Mouse (Mus musculus) urinary bladder, postnatal 10 days (tissue): ENCODE measurements around the gene Heg1.

Source experiments
- DNase-seq: peaks from one replicate; pipeline ENCODE4 v3.0.0; 2022; ENCODE audit warnings: low spot score

Gene Heg1

DNA sequence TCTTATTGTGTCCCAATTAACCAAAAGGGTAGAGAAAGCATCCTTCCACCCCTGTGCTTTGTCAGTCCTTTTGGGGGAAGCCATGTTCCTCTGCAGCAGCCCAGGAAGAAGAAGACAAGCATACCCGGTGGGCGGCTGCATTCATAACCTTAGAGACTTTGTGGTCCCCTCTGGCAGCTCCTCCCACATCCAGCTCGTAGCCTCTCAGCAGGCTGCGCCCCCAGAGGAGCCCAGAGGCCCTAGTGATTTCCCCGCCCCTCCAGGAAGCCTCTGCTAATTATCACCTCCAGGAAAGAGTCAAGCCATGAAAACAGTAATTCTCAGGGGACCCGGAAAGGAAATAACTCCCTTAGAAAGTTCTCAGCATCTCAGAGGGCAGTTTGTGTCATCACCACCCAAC is 21.1 kb downstream of the Heg1 start:
- no peak for DNase-seq

DNA sequence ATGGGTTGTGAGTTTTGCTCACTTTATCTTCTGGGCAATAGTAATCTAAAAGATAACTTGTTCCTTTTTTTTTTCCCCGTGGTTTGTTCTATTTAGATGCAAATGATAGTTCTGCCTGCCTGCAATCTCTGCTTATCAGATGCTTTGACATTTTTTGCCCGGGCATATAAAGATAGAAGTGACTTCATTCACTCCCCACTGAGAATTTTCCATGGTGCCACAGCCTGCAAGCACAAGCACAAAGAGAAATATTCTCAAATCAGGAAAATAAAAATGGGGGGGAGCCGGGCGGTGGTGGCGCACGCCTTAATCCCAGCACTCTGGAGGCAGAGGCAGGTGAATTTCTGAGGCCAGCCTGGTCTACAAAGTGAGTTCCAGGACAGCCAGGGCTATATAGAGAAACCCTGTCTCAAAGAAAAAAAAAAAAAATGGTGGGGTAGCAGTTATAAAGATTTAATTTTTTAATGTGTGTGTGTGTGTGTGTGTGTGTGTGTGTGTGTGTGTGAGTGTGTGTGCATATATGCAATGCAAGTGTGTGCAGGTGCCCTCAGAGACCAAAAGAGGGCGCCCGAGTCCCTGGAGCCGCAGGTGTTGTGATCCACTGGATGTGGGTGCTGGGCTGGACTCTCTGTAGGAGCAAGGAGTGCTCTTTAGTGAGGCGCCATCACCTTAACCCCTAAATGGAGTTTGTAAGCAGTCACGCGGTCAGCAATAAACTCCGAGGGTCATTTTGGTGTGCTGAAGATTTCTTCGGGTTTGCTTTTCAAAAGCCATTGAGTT is 22.1 kb downstream of the Heg1 start:
- no peak for DNase-seq

DNA sequence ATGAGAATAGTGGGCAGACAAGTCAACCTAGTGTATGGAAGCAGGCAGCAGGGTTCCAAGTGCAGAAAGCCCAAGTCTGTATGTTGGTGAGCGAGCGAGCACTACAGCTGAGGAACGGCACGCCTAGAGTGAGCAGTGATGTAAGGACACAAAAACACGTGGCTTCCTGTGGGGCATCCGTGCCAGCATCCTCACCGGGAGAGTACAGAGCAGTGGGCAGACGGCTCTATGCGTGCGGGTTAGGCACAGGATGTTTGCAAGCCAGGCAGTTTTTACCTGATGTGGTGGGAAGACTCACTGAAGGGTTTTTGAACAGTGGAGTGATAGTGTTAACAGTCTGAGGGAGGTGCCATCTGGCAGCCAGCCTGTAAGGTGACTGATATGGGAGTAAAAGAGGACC is 23.9 kb downstream of the Heg1 start:
- DNase-seq: no peak

DNA sequence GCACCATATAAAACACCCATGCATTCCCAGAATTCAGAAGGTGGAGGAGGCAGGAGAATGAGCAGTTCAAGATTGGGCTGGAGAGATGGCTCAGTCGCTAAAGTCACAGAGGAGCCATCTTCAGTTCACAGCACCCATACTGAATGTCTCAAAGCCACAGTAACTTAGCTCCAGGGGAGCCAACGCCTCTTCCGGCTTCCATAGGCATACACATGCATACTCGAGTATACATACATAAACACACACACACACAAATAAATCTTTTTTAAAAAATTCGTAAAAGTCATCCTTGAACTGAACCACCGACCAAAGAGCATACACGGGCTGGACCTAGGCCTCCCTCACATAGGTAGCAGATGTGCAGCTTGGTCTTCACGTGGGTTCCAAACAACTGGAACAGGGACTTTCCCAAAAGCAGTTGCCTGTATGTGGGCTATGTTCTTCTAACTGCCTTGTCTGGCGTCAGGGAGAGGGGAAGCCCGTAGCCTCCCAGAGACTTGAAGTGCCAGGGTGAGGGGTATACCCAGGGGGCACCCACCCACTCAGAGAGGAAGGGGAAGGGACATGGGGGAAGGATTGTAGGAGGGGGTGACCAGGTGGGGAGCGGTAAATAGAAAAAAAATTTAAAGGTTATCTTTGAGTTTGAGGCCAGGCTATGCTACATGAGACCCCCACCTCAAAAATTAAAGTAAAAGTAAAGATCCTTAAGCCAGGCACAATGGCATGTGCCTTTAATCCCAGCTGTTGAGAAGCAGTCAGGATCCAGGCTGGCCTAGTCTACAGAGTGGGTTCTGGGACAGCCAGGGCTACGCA is 24.6 kb downstream of the Heg1 start:
- no peak for DNase-seq

DNA sequence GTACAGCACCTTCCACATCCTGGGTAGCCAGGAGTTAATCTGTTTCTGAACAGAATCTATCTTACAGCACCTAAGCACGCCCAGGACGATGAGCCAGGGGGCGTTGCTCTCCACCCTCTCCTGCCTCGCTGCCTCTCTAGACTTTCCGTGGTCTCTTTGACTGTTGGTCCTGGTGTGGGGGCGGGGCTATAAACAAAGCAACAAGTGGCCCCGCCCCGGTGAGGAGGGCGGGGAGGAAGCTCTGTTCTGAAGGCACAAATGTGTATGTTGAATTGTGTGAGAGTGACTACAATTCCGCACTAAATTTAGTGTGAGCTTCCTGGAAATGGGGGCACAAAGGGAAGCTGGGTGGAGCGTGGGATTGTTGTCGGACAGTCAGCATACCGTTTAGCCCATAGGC is 30.1 kb downstream of the Heg1 start:
- DNase-seq: no peak

DNA sequence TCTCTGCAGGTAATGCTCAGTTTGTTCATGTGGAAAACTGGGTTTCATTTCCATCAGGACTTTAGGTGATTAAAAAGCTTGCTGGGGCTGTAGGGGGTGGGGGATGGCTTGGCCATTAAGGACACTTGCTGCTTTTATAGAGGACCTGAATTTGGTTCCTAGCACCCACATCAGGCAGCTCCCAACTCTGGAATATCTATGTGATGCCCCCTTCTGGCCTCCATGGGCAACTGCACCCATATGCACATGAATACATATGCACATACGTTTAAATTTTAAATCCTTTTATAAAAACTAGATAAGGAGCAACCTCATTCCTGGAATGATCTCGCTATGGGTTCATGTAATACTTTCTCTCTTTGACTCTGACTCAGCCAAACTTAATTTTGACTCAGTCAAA is 39.1 kb downstream of the Heg1 start:
- DNase-seq: no peak

DNA sequence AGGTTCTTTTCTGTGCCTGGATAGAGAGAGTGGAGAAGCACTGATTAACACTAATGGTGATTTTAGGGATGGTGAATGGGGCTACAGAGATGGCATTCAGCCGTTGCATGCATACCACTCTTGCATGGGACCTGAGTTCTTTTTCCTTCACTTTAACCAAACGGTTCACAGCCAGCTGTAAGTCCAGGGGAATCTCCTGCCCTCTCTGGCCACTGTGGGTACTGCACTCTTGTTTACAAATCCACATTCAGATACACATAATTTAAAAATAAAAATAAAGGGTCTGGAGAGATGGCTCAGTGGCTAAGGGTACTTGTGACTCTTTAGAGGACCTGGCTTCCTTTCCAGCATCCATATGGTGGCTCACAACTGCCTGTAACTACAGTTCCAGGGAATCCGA is 39.8 kb downstream of the Heg1 start:
- DNase-seq: no peak

DNA sequence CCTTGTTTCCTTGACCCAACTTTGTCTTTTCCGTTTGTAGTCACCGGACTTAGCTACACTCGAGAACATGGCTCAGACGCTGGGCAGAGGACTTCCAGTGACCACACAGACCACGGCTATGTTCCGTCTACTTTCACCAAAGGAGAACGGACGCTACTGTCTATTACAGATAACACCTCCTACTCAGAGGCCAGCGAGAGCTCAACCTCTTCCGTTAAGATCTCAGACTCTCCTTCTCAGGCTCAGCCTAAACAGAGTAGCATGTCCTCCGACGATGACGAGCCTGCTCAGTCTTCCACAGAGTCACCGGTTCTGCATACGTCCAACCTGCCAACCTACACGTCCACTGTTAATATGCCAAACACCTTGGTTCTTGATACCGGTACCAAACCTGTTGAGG is 42.1 kb downstream of the Heg1 start:
- DNase-seq: no peak

DNA sequence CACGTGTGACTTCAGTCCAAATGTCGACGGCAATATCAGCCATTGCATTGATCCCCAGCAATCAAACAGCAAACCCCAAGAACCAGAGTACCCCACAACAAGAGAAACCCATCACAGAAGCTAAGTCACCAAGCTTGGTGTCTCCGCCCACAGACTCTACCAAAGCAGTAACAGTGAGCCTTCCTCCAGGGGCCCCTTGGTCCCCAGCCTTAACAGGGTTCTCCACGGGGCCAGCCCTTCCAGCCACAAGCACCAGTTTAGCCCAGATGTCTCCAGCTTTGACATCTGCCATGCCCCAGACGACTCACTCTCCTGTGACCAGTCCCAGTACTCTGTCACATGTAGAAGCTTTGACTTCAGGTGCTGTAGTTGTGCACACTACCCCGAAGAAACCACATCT is 42.7 kb downstream of the Heg1 start:
- DNase-seq: no peak

DNA sequence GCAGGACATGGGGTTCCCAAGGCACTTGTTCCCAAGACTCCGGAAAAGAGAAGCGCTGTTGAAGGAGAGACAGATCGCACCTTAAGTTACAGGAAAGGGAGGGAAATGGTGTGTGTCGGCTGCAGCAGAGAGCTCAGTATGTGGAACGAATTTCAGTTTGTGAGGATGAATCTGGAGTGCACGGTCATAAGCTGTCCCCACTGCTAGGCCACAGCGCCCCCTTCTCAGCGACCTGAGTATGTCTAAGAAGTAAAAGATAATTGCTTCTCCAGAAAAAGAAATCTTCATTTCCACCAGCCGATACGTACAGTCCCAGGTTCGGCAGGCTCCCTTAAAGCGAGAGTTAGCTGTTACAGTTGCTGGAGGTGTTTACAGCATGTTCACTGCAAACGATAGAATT is 44.3 kb downstream of the Heg1 start:
- no peak for DNase-seq

DNA sequence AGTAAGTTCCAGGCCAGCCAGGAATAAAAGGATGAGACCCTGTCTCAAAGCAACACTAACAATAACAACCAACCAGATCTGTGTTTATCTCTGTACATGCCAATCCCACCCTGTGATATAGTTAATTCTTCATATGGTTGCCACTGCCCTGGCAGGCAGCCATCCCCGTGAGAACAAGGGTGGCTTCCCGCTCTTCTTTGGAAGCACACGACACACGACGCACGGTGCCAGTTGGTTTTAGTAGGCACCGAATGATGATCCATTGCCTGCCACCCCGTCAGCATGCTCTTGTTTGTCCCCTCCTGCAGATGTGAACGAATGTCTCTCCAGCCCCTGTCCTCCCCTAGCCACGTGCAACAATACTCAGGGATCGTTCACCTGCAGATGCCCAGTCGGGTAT is 47.1 kb downstream of the Heg1 start:
- no peak for DNase-seq

DNA sequence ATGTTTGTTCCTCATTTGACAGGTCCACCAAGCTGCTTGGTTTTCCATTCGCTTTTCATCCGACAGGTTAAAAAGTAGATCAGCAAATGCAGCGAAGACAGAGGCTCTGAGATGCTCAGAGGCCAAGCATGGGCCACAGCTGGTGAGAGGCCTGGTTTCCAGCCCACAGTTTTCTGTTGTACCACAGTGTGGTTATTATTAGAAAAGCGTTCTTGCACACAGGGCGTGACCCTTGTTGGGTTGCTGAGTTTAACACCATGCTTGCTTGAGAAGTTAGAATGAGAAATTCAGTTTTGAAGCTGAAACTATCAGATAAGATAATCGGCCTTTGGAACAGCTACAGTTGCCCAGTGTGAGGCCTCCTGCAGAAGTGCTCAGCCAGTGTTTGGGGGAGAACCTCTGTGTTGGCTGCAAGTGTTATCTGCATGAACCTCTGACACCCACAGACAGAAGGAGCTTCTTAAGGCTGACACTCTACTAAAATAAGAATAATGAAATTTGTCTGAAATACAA is 48.1 kb downstream of the Heg1 start:
- DNase-seq: no peak

DNA sequence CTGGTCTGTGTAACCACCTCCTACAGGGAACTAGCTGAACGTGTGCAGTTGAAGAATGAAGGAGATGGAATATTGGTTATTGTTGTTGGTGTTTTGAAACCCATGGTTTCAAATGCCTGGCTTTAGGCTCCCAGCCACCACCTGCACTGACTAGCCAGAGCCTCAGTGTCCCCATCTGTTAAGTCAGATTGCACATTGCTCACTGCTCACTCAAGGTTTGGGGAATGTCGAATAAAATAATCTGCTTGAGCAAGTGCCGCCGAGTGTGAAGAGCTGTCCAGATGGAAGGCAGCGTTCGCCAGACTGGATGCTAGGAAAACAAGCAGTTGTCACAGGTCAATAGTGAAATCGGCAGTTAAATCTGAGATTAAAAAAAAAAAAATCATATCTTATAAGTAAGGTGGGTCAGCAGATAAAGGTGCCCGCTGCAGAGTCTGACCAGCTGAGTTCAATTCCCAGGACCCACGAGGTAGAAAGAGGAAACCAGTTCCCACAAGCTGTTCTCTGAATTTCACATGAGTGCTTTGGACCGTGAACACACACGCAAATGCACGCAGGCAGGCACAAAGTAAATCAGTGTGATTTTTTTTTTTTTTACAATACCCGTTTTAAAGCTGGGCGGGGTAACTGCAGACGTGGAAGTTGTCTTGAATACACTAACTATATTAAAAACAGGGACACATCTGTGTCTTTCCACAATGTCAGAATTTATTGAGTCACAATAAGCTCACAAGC is 48.8 kb downstream of the Heg1 start:
- DNase-seq: no peak

DNA sequence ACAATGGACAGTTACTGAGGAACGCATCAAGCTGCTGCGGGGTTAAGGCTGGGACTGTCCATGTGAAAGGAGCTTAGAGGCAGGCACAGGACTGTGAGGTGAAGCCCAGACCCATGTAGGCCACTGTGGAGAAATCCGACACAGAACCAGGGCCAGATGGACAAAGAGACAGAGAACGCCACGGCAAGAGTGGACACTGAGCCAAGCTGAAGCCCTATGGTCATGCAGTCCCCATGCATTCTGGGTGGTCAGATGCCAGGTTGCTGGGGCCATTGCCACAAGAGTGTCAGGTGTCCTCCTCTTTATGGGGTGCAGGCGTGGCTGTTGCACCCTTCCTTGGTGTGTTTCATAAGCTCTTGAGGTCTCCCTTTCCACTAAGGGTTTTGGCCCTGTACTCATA is 49.7 kb downstream of the Heg1 start:
- no peak for DNase-seq

DNA sequence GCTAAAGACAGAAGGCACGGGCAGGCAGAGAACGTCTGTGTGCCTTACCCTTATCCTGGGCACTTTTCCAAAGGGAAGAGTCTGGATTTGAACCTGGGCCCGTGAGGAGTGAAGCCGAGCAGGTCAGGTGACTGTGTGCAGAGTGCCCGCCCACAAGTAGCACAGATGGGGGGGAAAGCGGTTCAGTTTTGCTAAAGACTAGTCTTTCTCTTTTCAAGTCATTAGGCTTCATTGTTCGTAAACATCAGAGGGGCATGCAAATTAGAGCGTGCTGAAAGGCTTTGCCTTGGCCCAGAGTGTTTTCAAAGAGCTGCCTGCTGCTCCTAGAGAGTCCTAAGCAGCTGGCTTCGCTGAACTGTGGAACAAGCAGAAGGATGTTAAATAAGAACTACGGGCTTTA is 50.4 kb downstream of the Heg1 start:
- no peak for DNase-seq

DNA sequence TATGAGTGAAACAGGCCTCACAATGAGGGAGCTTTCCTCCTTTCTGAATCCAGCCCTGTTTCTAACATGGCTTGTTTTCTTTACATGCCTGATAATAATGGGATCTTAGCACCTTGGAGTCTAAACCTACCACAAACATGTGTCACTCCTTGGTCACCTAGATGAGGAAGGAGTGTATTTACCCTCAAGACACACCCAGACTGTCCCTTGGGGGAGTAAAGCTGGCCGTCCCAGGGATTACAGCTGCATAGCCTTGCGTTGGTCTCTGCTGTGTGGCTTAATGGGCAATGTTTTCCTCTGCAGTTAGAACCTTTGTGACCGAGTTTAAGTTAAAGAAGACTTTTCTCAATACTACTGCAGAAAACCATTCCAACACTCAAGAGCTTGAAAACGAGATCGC is 51.1 kb downstream of the Heg1 start:
- DNase-seq: no peak

DNA sequence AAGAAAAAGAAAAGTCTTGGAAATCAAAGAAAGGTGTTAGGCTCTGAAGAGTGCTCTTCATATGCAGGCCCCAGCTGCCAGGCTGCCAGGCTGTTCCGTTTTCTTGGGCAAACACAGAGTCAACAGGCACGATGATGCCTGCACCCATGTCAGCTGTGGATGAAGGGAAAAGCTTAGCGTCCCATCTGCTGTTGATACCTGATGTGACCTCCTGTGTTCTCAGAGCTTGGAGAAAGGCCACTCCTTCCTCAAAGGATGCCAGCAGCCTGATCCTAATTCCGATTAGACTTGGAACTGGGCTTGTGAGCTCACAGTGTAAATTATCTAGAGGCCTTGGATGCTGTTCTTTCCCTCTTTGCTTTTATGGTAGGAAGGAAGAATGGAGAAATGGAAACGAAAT is 51.6 kb downstream of the Heg1 start:
- DNase-seq: no peak

DNA sequence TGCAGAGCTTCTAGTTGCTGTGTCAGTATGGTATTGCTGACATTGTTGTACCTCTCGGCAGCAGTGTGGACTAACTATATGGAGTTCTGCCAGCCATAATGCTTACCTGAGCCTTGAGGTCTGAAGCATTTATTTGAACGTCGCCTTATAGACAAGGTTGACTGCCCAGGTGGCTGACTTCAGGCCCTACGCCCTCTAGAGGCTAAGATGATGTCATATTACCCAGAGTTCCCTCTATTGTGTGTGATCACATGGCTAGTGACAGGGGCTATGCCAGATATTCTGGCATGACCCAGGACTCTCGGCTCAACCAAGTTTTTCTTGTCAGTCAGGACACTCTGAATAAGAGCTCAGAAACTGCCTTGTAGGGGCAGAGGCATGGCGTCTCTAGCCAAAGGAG is 52.6 kb downstream of the Heg1 start:
- DNase-seq: no peak

DNA sequence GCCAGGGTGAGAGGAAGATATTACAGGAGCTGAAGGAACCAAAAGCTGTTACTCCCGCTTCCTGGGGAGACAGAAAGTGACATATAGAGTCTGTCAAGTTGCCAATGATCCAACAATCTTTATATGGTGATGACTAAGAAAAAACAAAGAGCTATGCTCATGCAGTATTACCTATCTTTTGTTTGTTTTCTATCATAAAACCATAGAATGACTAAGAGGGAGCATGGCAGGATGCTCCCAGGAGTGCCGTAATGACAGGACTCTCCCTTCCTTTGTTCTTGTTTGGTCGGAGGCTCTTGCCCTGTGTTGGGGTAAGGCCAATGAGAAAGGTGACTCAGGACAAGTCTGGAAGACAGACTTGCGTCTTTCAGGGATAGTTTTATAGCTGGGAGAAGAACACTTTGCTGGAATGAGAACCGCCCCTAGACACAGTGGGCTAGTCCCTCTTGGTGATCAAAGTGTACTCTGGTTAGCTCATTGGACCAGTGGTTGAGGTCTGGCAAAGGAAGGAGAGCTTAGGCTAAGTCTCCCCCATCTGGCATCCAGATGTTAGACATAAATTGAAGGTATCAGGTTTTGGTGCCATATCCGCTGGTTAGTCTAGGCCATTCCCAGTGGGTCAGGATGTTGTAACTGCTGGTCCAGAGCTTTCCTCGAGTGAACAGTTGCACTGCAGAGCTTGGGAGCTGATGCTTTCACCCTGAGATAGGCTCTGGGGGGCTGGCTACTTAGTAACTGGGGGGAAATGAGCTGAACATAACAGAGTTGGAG is 55.0 kb downstream of the Heg1 start:
- DNase-seq: no peak

DNA sequence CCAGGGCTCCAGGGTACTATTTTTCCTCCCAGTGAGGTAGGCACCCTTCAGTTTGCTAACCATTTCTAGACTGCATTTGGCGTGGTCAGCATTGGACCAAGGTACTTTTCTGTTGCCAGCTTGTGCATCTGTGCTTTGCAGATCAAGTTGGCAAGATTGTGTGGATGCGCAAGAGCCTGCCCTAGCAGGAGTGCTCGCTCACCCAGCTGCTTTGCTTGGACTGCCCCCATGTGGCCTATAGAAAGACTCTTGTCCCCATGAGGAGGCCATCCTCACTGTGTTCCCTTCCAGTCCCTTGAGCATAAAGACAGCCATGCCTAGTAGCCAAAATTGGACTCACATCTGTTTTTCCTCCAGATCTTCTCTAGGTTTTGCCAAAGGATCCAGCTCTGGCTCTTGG is 55.6 kb downstream of the Heg1 start:
- no peak for DNase-seq

DNA sequence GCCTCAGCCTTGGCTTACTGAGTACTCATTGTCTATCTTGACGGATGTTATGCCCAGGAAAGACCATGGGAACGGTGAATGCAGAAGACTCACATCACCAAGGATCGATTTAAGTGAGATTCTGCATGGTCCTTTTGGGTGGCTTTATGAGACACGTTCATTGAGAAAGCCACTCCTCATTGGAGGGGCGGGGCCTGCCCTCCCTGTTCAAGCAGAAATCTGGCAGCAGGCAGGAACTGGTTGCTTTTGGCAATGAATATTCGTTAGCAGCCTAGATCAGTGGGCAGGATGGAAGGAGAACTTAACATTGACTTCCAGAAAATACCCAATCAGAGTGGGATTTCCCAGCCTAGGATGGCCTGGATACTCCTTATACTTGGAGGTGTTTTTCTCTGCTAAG is 56.2 kb downstream of the Heg1 start:
- DNase-seq: no peak

DNA sequence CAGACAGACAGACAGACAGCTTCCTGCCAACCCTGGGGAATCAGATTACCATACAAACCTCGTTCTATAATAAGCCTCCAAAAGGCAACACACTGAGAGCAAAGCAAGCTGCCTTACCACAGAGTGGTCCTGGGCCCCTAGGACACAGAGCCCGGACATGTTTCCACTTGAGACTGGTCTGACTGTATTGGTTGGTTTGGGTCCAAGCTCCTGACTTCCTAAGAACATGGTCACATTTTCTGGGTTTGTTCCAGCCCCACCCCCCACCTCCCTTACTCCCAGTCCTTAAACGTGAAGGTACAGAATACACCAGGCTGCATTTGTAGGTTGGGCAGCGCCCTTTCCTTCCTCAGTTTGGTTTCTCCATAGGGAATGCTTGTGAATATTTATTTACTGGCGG is 57.6 kb downstream of the Heg1 start:
- no peak for DNase-seq
